Comparison of ENCODE assay signal across 16 mouse cellular contexts in the genomic region with DNA sequence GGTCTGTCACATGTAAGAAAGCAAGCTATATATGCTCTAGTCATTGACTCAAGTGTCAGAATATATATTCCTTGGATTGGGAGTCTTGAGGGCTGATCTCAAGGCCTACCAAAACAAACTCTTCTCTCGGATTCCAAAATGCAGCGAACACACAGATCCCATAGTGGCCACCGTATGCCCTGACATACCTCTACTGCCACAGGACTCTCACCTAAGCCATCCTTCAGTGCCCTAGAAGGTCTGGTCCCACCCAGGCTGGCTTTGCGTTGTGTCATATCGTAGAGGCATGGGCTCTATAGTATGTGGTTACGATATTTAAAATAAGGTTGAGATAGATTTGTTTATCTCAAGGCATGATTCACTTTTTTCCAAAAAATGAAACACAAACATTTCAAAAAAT.
"Had no signal": no experiment of that assay in that cellular context is flagged by ENCODE, and none has a peak within 500 bp of the region (broad histone marks: within the 10 kb centered on the region; RNA-seq: fewer than 3 reads in every experiment).

No protein-coding gene starts in this region.

- DNase-seq: retina, postnatal 1 day; right cerebral cortex, adult 18-20 months; right cerebral cortex, postnatal 14 days; right cerebral cortex, postnatal 25 days; right cerebral cortex, postnatal 4 days; spleen, adult 18-20 months; thymus, adult 18-20 months; thymus, adult 2 months; thymus, postnatal 14 days; thymus, postnatal 25 days; thymus, postnatal 36 days; thymus, postnatal 4 days had no signal

- H3K9ac ChIP-seq: neural tube, embryonic 13.5 days; neural tube, embryonic 15.5 days; stomach, embryonic 15.5 days had no signal

- H3K4me1 ChIP-seq: neural tube, embryonic 13.5 days; stomach, embryonic 15.5 days had no signal

- H3K9me3 ChIP-seq: neural tube, embryonic 13.5 days; neural tube, embryonic 15.5 days; stomach, embryonic 15.5 days had no signal

- H3K27me3 ChIP-seq: neural tube, embryonic 13.5 days; neural tube, embryonic 15.5 days; stomach, embryonic 15.5 days had no signal

- H3K27ac ChIP-seq: neural tube, embryonic 13.5 days; neural tube, embryonic 15.5 days; stomach, embryonic 15.5 days; stomach, postnatal 0 days had no signal

- H3K36me3 ChIP-seq: neural tube, embryonic 13.5 days; stomach, embryonic 15.5 days had no signal

- H3K4me3 ChIP-seq: neural tube, embryonic 13.5 days; neural tube, embryonic 15.5 days; stomach, embryonic 15.5 days had no signal
